Mouse (Mus musculus) neural tube, embryonic 14.5 days (tissue): ENCODE measurements around the gene Vma21. TPM values are rescaled to one million over a fixed set of nuclear protein-coding genes. Genes with fewer than 3 reads are reported as not detected.

Experiments
- ATAC-seq: fragments of 200-750 bp; cut with Nextera tagmentation; 2 replicates; pipeline ENCODE4 v1.8.0; 2017; ENCODE audit warnings: low read depth, mild to moderate bottlenecking, moderate TSS enrichment, moderate library complexity
- H3K27ac ChIP-seq: fragments of 300-500 bp; sonication (generic); 2 replicates; pipeline ENCODE4 v1.5.1; 2014; ENCODE audit warnings: low read depth, mild to moderate bottlenecking, control low read depth, low read length, moderate library complexity, mixed read lengths
- H3K27me3 ChIP-seq: fragments of 300-500 bp; sonication (generic); 2 replicates; pipeline ENCODE4 v1.6.1; 2014; ENCODE audit warnings: low read length; ENCODE audit not compliant: control insufficient read depth, insufficient read depth
- H3K36me3 ChIP-seq: fragments of 300-500 bp; sonication (generic); 2 replicates; pipeline ENCODE4 v1.6.1; 2014; ENCODE audit warnings: low read length, mixed read lengths; ENCODE audit not compliant: control insufficient read depth, insufficient read depth
- H3K4me1 ChIP-seq: fragments of 300-500 bp; sonication (generic); 2 replicates; pipeline ENCODE4 v1.6.1; 2014; ENCODE audit warnings: low read length; ENCODE audit not compliant: control insufficient read depth, insufficient read depth
- H3K4me2 ChIP-seq: fragments of 300-500 bp; sonication (generic); 2 replicates; pipeline ENCODE4 v1.6.1; 2014; ENCODE audit warnings: mild to moderate bottlenecking, low read depth, low read length, control low read depth
- H3K4me3 ChIP-seq: fragments of 300-500 bp; sonication (generic); 2 replicates; pipeline ENCODE4 v1.5.1; 2014; ENCODE audit warnings: low read depth, low read length, control low read depth, mixed read lengths
- H3K9ac ChIP-seq: fragments of 300-500 bp; sonication (generic); replicated peaks from 2 replicates; pipeline ENCODE4 v1.6.1; 2014; ENCODE audit warnings: low read depth, mild to moderate bottlenecking, control low read depth, low read length, mixed read lengths
- H3K9me3 ChIP-seq: fragments of 300-500 bp; sonication (generic); 2 replicates; pipeline ENCODE4 v1.6.1; 2016; ENCODE audit warnings: low read length; ENCODE audit not compliant: control insufficient read depth
- WGBS: fragments of 180-500 bp; shearing (Covaris S2); extraction: QIAGEN DNeasy Blood & Tissue Kit; methylation state at CpG from one replicate; pipeline ENCODE4 v1.1.7; 2014; 5-methylcytosine and 5-hydroxymethylcytosine counted together
- polyA plus RNA-seq: library from polyadenylated mRNA; unstranded; fragments of >200 nt; fragmentation: Nextera tagmentation; extraction: Ambion mirVana; gene quantifications from 2 replicates; pipeline ENCODE4 v1.2.1, GENCODE M21; 2014

Vma21 gene
- polyA plus RNA-seq, 1 experiment from 2014 or later, result 46.8 TPM

DNA sequence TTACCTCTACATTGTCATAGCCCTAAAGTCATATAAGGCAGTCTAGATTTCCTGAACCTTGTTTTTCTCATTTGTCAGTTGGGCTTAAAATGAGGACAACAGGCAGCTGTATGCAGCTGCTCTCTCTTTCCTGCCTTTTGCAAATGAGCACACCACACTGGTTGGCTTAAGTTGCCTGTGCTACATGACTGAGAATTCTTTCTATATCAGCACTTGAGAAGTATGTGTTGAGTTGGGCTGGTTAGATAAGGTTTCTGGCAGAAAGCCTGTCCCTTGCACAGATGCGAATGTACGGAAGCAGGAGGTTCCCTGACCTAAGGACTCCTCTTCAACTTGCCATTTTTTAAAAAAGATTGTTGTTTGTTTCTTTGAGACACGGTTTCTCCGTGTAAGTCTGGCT lies 31.0 kb downstream of the Vma21 start:
- H3K4me1 ChIP-seq, result no peaks in the 10 kb centered on the region
- no peak overlapping the region for H3K9ac ChIP-seq
- no peaks in the 10 kb centered on the region for H3K27me3 ChIP-seq
- WGBS, result 94% methylated on average over 4 of the region's 4 CpGs
- no peak overlapping the region for H3K27ac ChIP-seq
- H3K4me3 ChIP-seq, result no peak overlapping the region
- no peaks in the 10 kb centered on the region for H3K36me3 ChIP-seq
- no peak for ATAC-seq
- no peaks in the 10 kb centered on the region for H3K9me3 ChIP-seq
- no peak overlapping the region for H3K4me2 ChIP-seq

DNA sequence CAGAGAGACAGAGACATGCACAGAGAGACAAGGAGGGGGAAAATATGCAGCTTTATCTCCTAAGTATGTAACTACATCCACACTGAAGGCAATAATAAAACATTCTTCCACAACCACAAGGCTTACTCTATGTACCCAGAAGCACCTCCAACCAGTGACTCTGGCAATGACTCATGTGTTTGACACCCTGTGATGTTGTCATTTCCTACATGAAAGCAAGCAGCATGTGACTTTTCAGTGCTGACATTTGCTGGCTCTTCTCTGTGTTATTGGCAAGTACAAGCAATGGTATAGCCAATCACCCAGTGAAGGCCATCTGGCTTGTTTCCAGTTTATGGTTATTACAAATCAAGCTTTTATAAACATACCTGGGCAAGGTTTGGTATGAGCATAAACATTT lies 38.1 kb downstream of the Vma21 start:
- no peaks in the 10 kb centered on the region for H3K36me3 ChIP-seq
- no peaks in the 10 kb centered on the region for H3K4me1 ChIP-seq
- no peak overlapping the region for H3K9ac ChIP-seq
- H3K27me3 ChIP-seq, result no peaks in the 10 kb centered on the region
- no peak overlapping the region for H3K4me2 ChIP-seq
- no peak for ATAC-seq
- H3K27ac ChIP-seq, result no peak overlapping the region
- no peaks in the 10 kb centered on the region for H3K9me3 ChIP-seq
- H3K4me3 ChIP-seq, result no peak overlapping the region

Other genes starting within 250 kb of the Vma21 start
- gene Gpr50, start 152.3 kb upstream of the Vma21 start, polyA plus RNA-seq, result 0.60 and 0.72 TPM in 2 replicates
- gene Gm1141, start 105.1 kb downstream of the Vma21 start, polyA plus RNA-seq, result 0.27 and 0.42 TPM in 2 replicates
- 11.6 and 14.7 TPM in 2 replicates for gene Prrg3, start 146.7 kb downstream of the Vma21 start, polyA plus RNA-seq
- 0.31 TPM in 1 of 2 replicates, not detected in the other for gene Fate1, start 157.1 kb downstream of the Vma21 start, polyA plus RNA-seq
- gene Cnga2, start 175.9 kb downstream of the Vma21 start, polyA plus RNA-seq, result 0.08 and 0.15 TPM in 2 replicates